Mouse (Mus musculus) 3134 (cell line): Measurements from ENCODE around the gene Mfsd12.

Source experiments
- DNase-seq: peaks from one replicate; pipeline ENCODE4 v3.0.0-alpha.2; 2011; ENCODE audit warnings: low spot score; ENCODE audit not compliant: insufficient read length; ENCODE audit errors: extremely low read depth

Mfsd12 gene

DNA sequence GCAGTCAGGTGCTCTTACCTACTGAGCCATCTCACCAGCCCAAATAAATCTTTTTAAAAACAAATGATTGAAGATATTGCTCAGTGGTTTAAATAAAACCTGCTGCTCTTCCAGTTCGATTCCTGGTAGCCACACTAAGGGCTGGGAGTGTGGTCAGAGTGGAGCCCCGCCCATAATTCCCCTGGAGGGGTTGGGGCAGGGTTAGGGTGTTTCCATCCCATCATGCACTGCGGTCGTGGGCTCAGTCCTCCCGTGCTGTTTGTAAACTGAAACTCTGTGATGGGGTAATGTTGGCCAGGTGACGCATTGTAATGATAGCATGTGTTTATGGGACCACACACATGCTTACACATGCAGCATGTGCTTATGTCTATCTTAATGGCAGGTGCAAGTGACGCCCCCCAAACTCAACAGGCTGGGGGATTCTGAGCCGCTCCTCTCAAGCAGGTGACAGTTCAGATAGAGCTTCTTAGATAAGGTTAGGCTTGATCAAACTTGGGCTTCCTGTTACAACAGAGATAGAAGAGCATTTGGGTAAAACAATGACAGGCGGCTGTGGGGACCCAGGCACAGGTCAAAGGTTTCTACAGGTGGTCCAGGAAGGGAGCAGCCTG lies 5.5 kb upstream of the Mfsd12 start:
- no peak for DNase-seq

DNA sequence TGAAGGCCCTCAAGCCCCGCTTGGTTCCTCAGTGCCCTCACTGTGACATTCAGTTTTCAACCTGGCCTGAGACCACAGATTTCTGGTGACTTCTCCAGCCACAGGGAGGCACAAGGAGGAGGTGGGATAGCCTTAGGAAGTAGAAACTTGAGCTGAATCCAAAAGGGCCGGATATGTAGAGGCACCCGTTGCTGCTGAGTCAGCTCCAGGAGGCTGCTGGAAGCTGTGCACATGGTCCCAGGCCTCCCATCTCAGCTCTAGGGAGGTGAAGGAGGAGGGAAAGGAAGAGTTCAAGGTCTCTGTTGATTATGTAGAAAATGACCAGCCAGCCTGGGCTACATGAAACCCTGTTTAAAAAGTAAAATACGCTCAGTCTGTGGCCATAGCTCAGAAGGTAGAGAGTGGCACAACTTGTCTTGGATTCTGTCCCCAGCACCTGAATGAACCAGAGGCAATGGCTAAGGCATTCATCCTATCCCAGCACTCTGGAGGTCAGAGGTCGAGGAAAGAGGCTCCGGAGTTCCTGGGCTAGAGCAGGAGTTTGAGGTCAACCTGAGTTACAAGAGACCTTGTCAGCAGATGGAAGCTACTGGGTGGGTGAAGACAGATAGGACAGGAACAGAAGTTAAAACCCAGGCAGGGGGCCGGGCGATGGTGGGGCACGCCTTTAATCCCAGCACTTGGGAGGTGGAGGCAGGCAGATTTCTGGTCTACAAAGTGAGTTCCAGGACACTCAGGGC lies 2.4 kb upstream of the Mfsd12 start:
- no peak for DNase-seq

DNA sequence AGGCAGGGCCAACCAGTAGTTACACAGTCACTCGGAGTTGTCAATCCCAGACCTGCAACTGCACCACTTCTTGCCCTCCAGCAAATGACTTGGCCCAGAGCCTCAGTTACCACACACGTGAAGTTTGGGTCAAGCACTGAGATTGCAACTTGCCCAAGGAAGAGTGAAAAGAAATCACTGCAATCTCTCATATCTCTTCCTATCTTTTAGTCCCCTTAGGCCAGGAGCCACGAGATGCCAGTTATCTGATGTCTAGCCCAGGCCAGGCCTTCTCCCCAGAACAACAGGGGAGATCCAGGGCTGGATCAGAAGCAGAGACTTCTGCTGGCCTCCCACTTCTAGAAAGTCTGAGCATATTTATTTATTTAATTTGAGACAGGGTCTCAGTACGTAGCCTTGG lies 1.8 kb upstream of the Mfsd12 start:
- no peak for DNase-seq

DNA sequence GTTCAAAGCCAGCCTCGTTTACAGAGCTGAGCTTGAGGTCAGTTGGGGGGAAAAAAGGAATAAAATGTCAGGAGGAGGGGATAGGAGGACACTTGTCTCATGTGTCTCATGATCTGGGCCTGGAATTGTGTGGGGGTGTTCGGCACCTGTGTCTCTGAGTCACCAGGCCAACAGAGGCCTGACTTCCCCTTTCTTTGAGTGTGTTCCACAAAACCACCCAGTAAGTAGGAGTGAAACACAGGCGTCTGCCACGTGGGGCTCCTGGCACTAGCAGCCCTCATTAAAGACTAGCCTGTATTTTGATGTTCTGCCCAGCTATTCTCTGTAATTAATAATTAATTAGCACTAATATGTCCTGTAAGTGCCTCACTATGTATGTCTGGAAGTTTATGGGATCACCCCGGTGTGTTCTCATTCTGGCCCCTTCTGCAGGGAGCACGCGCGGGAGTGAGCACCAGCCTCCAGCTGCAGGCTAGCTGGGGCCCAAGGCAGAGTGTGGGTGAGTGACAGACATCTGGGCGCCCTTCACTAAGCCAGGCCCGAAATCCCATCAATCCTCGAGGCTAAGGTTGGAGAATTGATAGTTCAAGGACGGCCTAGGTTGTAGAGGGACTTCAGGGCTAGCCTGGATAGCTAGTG lies 820 bp upstream of the Mfsd12 start:
- DNase-seq = no peak

DNA sequence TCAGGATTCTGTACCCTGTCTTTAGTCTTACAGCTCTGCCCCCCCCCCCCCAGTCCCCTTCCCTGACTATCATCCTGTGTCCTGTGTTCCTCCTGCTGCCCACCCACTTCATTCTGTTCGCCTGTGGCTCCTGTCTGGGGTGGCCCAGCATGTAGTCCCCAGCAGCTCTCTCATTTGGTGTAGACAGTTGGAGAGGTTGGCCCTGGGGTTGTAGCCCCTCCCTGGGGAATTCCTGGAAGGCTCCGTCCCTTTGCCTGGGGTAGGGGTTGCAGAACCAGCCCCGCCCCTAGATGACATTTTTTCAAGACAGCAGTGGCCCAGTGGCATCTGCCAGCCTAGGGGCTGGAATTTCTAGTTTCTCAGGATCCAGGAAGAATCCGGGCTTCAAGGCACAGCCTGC lies 918 bp downstream of the Mfsd12 start:
- no peak for DNase-seq

DNA sequence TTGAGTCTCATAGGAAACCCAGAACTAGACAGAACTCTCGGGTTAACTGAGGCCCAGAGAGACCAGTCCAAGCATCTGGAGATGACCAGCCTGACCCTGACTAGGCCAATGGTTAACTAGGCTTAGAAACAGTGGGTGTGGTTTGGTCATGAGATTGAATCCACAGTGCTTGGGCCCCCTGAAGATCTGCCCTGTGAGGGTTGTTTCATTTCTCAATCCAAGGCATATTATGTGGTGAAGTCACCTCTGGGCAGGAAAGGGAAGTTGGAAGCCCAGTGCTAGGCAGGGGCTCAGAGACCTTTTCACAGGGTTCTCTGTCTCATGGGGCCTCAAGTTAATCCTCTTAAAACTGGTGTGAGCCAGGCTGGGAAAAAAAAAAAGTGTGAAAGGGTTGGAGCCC lies 1.6 kb downstream of the Mfsd12 start:
- DNase-seq = no peak

DNA sequence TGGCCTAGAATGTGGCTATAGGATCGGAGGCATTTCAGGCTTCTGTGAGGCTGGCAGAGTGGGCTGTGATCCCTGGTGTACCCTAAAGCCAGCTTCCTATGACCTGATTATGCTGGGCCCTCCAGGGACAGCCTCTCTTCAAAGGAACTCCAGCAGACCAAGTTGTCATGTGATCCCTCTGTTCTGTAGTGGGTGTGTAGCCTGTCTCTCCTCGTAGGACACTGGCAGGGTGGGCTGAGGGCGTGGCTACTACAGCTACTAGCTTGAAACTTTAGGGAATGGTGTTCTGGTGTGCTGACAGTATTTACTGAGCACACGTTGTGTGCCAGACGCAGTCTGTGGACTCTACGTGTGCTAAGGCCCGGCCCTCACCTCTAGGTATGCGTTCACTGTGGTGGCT lies 3.4 kb downstream of the Mfsd12 start:
- no peak for DNase-seq

DNA sequence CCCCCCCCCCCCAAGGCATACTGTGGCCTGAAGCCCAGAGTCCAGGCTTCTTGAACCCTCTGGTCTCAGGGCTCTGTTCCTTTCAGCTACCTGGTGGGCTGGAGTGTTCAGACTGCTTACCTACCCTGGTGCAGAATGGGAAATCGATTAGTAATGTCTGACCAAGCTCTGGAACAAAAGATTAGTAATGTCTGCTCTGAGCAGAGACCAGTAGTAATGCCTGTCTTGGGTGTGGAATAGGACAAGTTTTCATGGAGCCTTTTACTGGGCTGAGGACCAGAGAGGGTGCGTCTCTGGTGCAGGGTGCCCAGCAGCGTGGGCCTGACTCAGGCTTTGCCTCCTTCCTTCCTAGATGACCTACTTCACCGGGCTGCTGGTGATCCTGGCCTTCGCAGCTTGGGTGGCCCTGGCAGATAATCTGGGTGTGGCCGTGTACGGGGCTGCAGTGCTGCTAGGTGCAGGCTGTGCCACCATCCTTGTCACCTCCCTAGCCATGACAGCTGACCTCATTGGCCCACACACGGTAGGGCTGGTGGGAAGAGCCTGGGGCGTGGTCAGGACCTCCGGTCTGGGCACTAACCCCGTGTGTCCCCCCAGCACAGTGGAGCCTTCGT lies 5.2 kb downstream of the Mfsd12 start:
- DNase-seq = no peak

DNA sequence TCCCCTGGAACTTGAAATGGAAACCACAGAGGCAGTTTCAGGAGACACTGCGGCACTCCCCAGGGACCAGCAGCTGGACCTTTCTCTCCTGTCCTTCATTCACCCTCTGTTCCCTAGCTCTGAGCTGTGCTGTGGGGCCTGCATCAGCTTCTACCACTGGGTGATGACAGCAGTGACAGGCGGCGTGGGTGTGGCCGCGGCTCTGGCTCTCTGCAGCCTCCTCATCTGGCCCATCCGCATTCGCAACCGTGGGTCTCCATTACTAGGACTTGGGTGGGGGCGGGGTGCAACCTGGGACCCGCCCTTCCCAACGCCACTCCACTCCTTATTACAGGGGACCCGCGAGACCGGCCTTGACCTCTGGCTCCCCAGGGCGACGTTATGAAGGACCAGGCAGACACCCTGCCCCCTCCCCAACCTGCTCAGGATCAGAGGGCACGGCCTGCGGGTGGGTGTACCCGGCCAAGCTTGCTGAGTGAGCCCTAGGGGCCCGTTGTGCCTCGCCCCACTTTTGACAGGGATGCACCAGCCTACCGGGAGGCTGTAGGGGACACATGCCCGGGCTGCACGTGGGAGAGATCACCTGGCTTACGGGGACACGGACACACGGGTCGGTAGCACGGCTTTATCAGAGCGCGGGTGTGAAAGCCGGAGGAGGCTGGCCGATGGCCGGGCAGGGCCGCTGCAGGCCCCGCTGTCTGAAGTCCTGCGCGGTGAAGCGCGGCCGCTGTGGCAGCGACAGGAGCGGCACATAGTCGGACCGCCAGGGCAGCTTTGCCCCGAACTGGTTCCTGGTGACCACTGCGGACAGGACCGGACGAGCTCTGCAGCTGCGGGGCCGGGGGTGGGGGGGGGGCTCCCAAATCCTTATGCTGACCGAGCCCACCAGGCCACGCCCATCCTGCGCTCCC lies 6.4 kb downstream of the Mfsd12 start:
- DNase-seq = no peak

DNA sequence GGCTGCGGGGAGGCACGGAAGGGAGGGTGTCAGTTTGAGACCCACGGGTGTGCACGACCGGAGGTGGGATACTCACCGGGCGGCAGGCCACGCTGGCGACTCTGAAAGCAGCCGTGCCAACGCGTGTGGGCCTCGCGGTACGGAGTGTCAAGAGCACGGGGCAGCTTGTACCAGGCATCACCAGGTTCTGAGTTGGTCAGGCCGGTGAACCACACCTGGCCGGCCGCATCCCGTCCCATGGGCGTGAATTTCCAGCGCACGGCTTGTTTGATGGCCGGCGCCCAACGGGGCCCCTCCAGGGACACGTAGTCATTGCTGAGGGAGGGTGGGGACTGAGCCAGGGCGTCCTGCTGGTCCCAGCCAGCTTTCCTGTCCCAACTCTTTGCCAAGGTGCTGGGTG lies 7.4 kb downstream of the Mfsd12 start:
- DNase-seq = peak; percentile 61

DNA sequence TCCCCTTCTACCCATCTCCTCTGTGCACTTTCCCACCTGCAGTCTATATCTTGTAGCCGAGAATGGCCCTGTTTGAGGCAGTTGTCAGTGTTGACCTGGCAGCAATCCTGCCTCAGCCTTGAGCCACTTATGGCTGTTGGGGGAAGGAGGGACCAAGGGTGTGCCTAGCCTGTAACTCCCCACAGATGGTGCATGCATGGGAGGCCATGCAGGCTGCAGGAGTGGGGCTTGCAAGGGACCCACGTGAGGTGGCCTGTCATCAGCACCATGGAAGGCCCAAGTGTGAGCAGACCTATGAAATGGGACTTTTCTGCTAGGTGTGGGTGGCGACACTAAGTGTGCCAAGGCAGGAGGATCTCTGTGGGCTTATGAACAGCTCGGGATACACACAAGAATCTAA lies 7.8 kb downstream of the Mfsd12 start:
- no peak for DNase-seq

DNA sequence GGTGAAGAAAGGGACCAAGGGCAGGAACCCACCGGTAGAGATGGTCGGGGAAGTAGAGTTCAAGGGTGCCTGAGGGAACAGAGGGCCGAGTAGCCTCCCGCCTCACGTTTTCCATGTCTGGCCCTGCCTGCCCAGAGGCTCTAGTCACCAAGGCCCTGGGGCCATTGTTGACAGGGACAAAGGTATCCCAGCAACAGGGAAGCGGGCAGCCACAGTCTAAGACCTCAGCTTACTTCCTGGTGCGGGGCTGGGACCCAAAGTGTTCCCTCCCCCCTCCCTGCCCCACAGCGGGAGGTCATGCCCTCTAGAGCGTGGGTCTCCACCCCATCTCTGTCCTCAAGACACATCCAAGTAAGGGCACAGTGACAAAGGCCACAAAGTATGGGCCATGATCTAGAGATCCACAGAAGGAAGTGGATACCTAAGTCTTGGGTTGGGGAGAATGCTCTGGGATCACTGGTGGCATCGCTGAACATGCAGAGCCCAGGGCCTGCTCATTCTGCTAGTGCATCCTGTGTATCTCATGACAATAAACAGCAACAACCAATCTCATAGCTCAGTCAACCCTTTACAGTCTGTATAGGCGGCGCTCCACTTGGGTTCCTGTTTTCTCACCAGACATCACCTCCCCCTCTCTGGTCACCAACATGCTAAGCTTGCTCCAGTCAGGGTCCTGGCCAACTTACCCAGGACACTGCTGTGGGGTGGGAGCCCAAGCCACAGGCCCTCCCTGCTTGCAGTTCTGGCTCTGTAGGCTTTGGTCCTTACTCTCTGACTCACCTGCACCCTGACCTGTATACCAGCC lies 8.6 kb downstream of the Mfsd12 start, which contains the start of gene 4930404N11Rik:
Gene 4930404N11Rik, minus strand, starts transcription at position 145 of the 805 bp plus-strand sequence.
- DNase-seq = peak; percentile 57

DNA sequence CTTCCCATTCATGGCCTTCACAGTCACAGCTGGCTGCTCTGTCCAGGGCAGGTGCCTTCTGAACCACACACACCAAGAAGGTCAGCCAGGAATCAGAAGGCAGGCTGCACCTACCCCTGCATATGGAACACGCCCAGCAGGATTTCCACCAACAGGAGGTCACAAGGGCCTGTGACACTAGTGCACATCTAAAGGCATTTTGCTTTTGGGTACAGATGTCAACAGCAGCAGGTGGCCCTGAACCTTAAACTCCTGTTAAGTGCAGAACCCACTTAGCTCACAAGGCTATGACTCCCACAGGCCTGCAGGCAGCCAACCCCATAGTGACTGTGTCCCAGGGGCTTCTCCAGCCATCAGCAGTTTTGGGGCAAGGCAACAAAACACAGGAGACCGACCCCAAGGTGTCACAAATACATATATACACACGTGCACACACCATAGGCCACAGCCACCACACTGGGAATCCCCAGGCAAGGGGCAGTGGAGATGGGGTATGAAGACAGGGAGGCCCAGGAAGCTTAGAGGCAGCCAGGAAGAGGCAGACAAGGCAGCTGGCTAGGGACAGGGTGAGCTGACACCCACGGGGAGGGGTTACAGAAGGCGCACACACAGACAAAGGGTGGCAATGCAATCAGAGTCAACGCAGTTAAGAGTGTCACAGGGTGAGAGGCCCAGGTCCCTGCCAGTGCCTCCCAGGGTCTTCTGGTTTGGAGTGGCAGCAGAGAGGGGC lies 9.4 kb downstream of the Mfsd12 start:
- no peak for DNase-seq

DNA sequence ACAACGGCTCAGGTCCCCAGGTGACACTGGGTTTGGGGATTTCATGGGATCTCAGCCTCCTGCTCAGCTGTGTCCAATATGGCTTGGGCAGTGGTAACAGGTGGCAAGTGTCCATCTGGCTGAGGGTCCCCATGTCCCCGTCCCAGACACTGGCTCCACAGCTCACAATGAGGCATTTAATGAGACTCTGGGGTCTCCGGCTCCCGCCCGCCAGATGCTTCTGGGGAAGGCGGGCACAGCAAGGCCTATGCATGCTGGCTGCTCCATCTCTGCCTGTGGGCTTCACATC lies 9.9 kb downstream of the Mfsd12 start:
- DNase-seq = no peak

DNA sequence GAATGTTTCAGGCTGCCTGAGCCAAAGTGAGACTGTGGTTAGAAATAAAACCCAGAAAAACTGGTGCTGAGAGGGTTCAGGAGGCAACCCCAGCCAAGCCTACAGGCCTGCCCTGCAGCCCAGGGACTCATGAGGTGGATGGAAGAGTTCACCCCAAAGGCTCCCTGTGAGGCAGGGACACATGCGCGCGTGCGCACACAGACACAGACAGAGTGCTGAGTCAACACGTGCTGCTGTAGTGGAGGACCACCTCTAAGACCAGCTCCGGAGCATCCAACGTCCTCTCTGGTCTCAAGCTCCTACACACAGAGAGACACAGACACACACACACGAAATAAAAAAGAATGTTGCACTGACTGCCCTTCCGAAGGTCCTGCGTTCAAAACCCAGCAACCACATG lies 18.0 kb downstream of the Mfsd12 start:
- no peak for DNase-seq

DNA sequence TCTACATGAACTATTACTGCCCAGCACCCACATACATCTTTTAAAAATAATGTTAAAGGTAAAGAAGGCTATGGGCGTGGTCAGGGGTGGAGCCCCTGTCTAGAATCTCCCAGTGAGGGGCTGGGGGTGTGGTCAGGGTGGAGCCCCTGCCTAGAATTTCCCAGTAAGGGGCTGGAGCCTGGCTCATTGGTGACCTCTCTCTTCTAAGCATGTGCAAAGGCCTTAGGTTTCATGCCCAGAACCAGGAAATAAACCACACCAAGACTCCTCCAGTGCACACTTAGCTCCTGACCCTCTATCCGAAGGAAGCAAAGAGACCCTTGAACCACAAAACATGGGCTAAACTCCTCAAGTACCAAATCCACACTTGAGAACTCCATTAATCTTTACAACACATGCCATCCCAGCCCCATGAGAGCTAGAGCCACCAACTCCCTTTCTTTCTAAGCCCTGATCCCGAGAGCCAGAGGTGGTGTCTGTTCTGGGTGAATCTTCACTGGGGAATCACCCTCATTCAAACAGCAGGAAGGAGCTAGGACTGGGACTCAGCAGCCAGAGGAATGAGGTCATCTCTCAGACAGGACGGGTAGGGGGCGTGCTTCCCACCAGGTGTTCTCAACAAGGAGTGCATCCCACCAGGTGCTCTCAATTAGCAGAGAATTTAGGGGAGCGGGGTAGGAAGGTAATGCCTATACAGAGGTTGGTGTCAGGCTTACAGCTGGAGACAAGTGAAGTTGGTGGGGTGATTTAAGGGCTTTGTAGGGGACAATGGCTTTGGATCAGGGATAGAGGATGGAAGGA lies 19.5 kb downstream of the Mfsd12 start:
- DNase-seq = no peak

DNA sequence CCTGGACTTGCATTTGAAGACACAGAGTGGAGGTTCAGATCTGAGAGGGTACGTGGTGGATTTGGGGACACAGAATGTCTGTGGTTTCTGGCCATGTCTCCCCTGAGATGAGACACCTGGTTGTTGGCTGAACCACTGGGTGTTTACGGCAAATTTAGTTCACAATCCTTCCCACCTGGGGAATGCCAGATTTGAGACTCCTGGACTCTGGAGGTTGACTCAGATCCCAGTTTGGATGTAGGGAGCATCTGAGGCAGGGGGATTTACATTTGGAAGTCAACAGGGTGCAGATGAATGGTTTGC lies 20.0 kb downstream of the Mfsd12 start:
- no peak for DNase-seq

DNA sequence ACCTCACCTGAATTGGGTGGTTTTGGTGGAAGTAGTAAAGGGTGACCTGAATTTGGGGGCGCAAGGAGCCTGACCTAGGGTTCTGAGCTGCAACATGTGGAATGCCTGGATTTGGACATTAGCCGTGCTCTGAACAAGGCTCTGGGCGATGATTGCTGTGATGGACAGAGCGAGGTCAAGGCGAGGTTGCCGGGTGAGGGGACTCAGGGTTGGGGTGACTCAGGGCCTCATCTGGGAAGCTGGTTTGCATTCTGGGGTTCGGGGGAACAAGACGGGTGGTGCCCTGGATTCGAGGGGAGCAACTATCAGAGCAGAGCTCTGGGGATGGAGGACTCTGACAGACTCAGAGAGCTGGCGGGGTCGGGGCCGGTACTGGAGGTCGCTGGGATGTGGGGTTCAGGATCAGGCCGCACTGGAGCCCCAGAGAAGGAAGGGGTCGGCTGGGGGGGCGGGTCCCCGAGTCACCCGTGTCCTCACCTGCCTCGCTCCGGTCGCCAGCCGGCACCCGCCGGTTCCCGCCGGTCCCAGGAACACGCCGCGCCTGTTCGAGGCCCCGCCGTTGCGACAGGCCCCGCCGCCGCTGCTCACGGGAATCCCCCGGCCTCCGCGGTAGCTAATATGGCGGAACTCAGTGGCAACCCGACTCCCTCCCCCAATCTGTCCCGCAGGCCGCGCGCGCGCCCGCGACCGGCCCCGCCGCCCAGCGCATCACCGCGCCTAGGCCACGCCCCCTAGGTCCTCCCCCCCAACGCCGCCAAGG lies 20.7 kb downstream of the Mfsd12 start, which contains the start of gene Fzr1:
Gene Fzr1, minus strand, starts transcription at position 724 of the 760 bp plus-strand sequence.
- no peak for DNase-seq
